Mouse (Mus musculus) neural tube, embryonic 14.5 days (tissue): Measurements from ENCODE around the gene Apobec1. TPM values are rescaled to one million over a fixed set of nuclear protein-coding genes. Genes with fewer than 3 reads are reported as not detected.

Experiments used
- ATAC-seq: fragments of 200-750 bp; cut with Nextera tagmentation; 2 replicates; pipeline ENCODE4 v1.8.0; 2017; ENCODE audit warnings: low read depth, mild to moderate bottlenecking, moderate TSS enrichment, moderate library complexity
- H3K27ac ChIP-seq: fragments of 300-500 bp; sonication (generic); 2 replicates; pipeline ENCODE4 v1.5.1; 2014; ENCODE audit warnings: low read depth, mild to moderate bottlenecking, control low read depth, low read length, moderate library complexity, mixed read lengths
- H3K27me3 ChIP-seq: fragments of 300-500 bp; sonication (generic); 2 replicates; pipeline ENCODE4 v1.6.1; 2014; ENCODE audit warnings: low read length; ENCODE audit not compliant: control insufficient read depth, insufficient read depth
- H3K36me3 ChIP-seq: fragments of 300-500 bp; sonication (generic); 2 replicates; pipeline ENCODE4 v1.6.1; 2014; ENCODE audit warnings: low read length, mixed read lengths; ENCODE audit not compliant: control insufficient read depth, insufficient read depth
- H3K4me1 ChIP-seq: fragments of 300-500 bp; sonication (generic); 2 replicates; pipeline ENCODE4 v1.6.1; 2014; ENCODE audit warnings: low read length; ENCODE audit not compliant: control insufficient read depth, insufficient read depth
- H3K4me2 ChIP-seq: fragments of 300-500 bp; sonication (generic); 2 replicates; pipeline ENCODE4 v1.6.1; 2014; ENCODE audit warnings: mild to moderate bottlenecking, low read depth, low read length, control low read depth
- H3K4me3 ChIP-seq: fragments of 300-500 bp; sonication (generic); 2 replicates; pipeline ENCODE4 v1.5.1; 2014; ENCODE audit warnings: low read depth, low read length, control low read depth, mixed read lengths
- H3K9ac ChIP-seq: fragments of 300-500 bp; sonication (generic); replicated peaks from 2 replicates; pipeline ENCODE4 v1.6.1; 2014; ENCODE audit warnings: low read depth, mild to moderate bottlenecking, control low read depth, low read length, mixed read lengths
- H3K9me3 ChIP-seq: fragments of 300-500 bp; sonication (generic); 2 replicates; pipeline ENCODE4 v1.6.1; 2016; ENCODE audit warnings: low read length; ENCODE audit not compliant: control insufficient read depth
- WGBS: fragments of 180-500 bp; shearing (Covaris S2); extraction: QIAGEN DNeasy Blood & Tissue Kit; methylation state at CpG from one replicate; pipeline ENCODE4 v1.1.7; 2014; 5-methylcytosine and 5-hydroxymethylcytosine counted together
- polyA plus RNA-seq: library from polyadenylated mRNA; unstranded; fragments of >200 nt; fragmentation: Nextera tagmentation; extraction: Ambion mirVana; gene quantifications from 2 replicates; pipeline ENCODE4 v1.2.1, GENCODE M21; 2014

Gene Apobec1
- polyA plus RNA-seq, 1 experiment from 2014 or later = 1.1 TPM

GRCm38 (mm10) chr6:122560427-122560826 lies 41.8 kb downstream of the Apobec1 start:
- Histone ChIP-seq H3K36me3 (no peaks in the 10 kb centered on the region), H3K27ac (no peak overlapping the region), H3K4me1 (no peaks in the 10 kb centered on the region), H3K27me3 (no peaks in the 10 kb centered on the region), H3K9ac (no peak overlapping the region; the same call in 1 of the 2 replicates), H3K9me3 (no peaks in the 10 kb centered on the region), H3K4me3 (no peak overlapping the region), H3K4me2 (0 out of 2 replicates have a peak overlapping the region, but pooled peaks have one; percentile 16)
- ATAC-seq = peak; percentile 39; the same call in 1 of the 2 replicates
- 10% methylated on average over 10 of the region's 17 CpGs for WGBS

DNA sequence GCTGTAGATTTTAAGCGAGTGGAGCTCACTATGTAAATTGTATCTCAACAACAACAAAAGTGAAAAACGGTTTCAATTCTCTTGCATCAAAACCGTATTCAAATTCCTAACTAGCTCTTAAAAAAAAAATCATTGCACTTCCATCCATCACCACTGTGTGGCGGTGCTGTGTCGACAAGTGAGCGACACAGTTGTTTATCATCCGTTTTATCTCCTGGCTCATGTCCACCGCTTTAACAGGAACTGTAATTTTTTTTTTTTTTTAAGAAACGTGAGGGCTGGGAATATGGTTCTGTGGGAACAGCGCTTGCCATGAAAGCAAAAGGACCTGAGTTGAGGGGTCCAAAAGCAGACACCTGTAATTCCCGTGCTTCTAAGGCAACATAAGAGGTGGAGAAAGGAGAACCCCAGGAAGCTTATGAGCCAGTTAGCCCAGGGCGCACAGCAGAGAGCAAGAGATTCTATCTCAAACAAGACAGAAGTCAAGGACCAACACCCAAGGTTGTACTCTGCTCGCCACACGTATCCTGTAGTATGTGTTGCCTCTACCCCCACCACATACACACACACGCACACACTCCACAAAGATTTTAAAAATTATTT lies 45.2 kb downstream of the Apobec1 start:
- 26% methylated on average over 15 of the region's 15 CpGs for WGBS
- Histone ChIP-seq H3K36me3 (no peaks in the 10 kb centered on the region), H3K9me3 (no peaks in the 10 kb centered on the region), H3K27ac (no peak overlapping the region), H3K9ac (0 out of 2 replicates have a peak overlapping the region, but pooled peaks have one; percentile 28), H3K4me1 (no peaks in the 10 kb centered on the region), H3K4me3 (no peak overlapping the region), H3K4me2 (peak overlapping the region; percentile 38), H3K27me3 (no peaks in the 10 kb centered on the region)
- 0 out of 2 replicates have a peak, but pooled peaks have one; percentile 28 for ATAC-seq

GRCm38 (mm10) chr6:122555266-122555665 lies 47.0 kb downstream of the Apobec1 start:
- Histone ChIP-seq H3K9ac (no peak overlapping the region), H3K4me1 (no peaks in the 10 kb centered on the region), H3K4me3 (no peak overlapping the region), H3K27ac (no peak overlapping the region), H3K9me3 (no peaks in the 10 kb centered on the region), H3K4me2 (no peak overlapping the region), H3K36me3 (no peaks in the 10 kb centered on the region), H3K27me3 (no peaks in the 10 kb centered on the region)
- WGBS = 61% methylated on average over 7 of the region's 7 CpGs
- no peak for ATAC-seq

GRCm38 (mm10) chr6:122554102-122554501 lies 48.1 kb downstream of the Apobec1 start:
- ATAC-seq = no peak
- Histone ChIP-seq H3K27ac (no peak overlapping the region), H3K27me3 (no peaks in the 10 kb centered on the region), H3K36me3 (no peaks in the 10 kb centered on the region), H3K4me3 (no peak overlapping the region), H3K9ac (no peak overlapping the region), H3K9me3 (no peaks in the 10 kb centered on the region), H3K4me1 (no peaks in the 10 kb centered on the region), H3K4me2 (no peak overlapping the region)
- WGBS = 77% methylated on average over 6 of the region's 6 CpGs

- no peak within 1 kb of the TSS for H3K27ac ChIP-seq
- H3K4me1 ChIP-seq = no peaks in the 10 kb centered on the region
- H3K36me3 ChIP-seq = no peaks in the 10 kb centered on the region
- H3K9me3 ChIP-seq = no peaks in the 10 kb centered on the region
- 0 out of 2 replicates have a peak, but pooled peaks have one; percentile 16 for ATAC-seq
- no peaks in the 10 kb centered on the region for H3K27me3 ChIP-seq
- H3K9ac ChIP-seq = no peak within 1 kb of the TSS
- H3K4me2 ChIP-seq = no peak within 1 kb of the TSS
- 58% methylated on average over 9 of the region's 9 CpGs for WGBS
- no peak within 1 kb of the TSS for H3K4me3 ChIP-seq
Observed at GRCm38 (mm10) chr6:122553606-122554005, 48.6 kb downstream of the Apobec1 start, which contains the start of gene Aicda. Gene Aicda (plus strand): TSS chr6:122553801.

DNA sequence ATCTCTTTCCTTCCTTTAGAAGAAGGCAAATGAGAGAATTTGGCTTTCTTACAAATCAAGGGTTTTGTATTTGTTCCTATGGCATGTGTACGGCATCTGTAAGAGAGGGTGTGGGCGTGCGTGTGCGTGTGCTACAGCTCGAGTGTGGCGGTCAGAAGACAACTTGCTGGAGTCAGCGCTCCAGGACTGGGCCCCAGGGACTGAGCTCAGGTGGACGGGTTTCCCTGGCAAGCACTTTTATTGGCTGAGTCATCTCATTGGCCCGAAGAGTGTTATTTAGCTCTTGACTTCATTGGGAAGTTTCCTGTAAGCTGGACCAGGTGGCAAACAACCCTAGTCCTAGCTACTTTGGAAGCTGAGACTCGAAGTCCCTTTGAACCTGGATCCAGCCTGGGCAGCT lies 56.3 kb downstream of the Apobec1 start:
- Histone ChIP-seq H3K27ac (no peak overlapping the region), H3K36me3 (no peaks in the 10 kb centered on the region), H3K4me1 (no peaks in the 10 kb centered on the region), H3K4me3 (no peak overlapping the region), H3K9me3 (no peaks in the 10 kb centered on the region), H3K4me2 (no peak overlapping the region), H3K27me3 (no peaks in the 10 kb centered on the region), H3K9ac (no peak overlapping the region)
- ATAC-seq = no peak
- 79% methylated on average over 10 of the region's 10 CpGs for WGBS

GRCm38 (mm10) chr6:122545289-122545882 lies 56.9 kb downstream of the Apobec1 start:
- 85% methylated on average over 9 of the region's 9 CpGs for WGBS
- Histone ChIP-seq H3K9ac (no peak overlapping the region), H3K27me3 (no peaks in the 10 kb centered on the region), H3K4me3 (no peak overlapping the region), H3K36me3 (no peaks in the 10 kb centered on the region), H3K9me3 (no peaks in the 10 kb centered on the region), H3K4me1 (no peaks in the 10 kb centered on the region), H3K27ac (no peak overlapping the region), H3K4me2 (no peak overlapping the region)
- ATAC-seq = no peak

DNA sequence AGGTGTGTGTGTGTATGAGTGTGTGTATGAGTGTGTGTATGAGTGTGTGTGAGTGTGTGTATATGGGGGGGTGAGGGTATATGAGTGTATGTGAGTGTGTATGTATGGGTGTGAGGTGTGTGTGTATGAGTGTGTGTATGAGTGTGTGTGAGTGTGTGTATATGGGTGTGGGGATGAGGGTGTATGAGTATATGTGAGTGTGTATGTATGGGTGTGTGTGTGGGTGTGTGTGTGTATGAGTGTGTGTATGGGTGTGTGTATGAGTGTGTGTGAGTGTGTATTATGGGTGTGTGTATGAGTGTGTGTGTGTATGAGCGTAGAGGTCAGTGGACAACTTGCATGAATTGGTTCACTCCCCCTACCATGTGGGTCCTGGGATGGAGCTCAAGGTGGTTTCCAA lies 57.6 kb downstream of the Apobec1 start:
- H3K27ac ChIP-seq = no peak overlapping the region
- H3K9ac ChIP-seq = no peak overlapping the region
- no peaks in the 10 kb centered on the region for H3K27me3 ChIP-seq
- no peaks in the 10 kb centered on the region for H3K4me1 ChIP-seq
- no peak overlapping the region for H3K4me2 ChIP-seq
- no peaks in the 10 kb centered on the region for H3K9me3 ChIP-seq
- 100% methylated on average over 1 of the region's 1 CpGs for WGBS
- no peak for ATAC-seq
- no peaks in the 10 kb centered on the region for H3K36me3 ChIP-seq
- H3K4me3 ChIP-seq = no peak overlapping the region

DNA sequence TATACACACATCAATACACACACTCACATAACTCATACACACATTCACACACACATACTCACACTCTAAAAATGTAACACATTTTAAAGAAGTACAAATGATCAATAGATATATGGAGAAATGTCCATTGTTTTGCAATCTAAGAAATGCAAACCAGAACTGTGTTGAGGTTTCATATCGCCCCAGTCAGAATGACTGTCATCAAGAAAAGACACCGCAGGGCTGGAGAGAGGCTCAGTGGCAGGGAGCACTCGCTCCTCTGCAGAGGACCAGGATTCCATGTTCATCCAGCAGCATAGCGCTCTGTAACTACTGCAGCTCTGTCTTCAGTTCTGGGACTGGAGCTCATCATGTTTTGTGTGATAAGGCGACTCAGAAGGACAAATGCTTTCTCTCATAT lies 58.7 kb downstream of the Apobec1 start:
- H3K4me1 ChIP-seq = no peaks in the 10 kb centered on the region
- no peak overlapping the region for H3K27ac ChIP-seq
- WGBS = 88% methylated on average over 5 of the region's 5 CpGs
- no peak overlapping the region for H3K4me2 ChIP-seq
- H3K4me3 ChIP-seq = no peak overlapping the region
- no peak overlapping the region for H3K9ac ChIP-seq
- no peaks in the 10 kb centered on the region for H3K27me3 ChIP-seq
- no peaks in the 10 kb centered on the region for H3K9me3 ChIP-seq
- H3K36me3 ChIP-seq = no peaks in the 10 kb centered on the region
- ATAC-seq = no peak
